Mouse (Mus musculus) forebrain, embryonic 11.5 days (tissue): ENCODE data around the gene Xrn1. TPM values are rescaled to one million over a fixed set of nuclear protein-coding genes. Genes with fewer than 3 reads are reported as not detected.

Experiments used
- ATAC-seq: fragments of 200-750 bp; cut with Nextera tagmentation; replicated peaks from 2 replicates; pipeline ENCODE4 v1.8.0; 2017; ENCODE audit warnings: moderate TSS enrichment; ENCODE audit not compliant: low FRiP score
- DNase-seq: peaks from one replicate; pipeline ENCODE4 v3.0.0-alpha.2; 2017; ENCODE audit warnings: low spot score
- H3K27ac ChIP-seq: fragments of 300-500 bp; sonication (generic); 2 replicates; pipeline ENCODE4 v1.5.1; 2014; ENCODE audit warnings: low read depth, low read length
- H3K27me3 ChIP-seq: fragments of 300-500 bp; sonication (generic); 2 replicates; pipeline ENCODE4 v1.6.1; 2014; ENCODE audit warnings: mild to moderate bottlenecking, low read length, mixed read lengths; ENCODE audit not compliant: control insufficient read depth, insufficient read depth
- H3K36me3 ChIP-seq: fragments of 300-500 bp; sonication (generic); 2 replicates; pipeline ENCODE4 v1.6.1; 2014; ENCODE audit warnings: mild to moderate bottlenecking, low read length, moderate library complexity, mixed read lengths; ENCODE audit not compliant: control insufficient read depth, insufficient read depth
- H3K4me1 ChIP-seq: fragments of 300-500 bp; sonication (generic); replicated peaks from 2 replicates; pipeline ENCODE4 v1.6.1; 2014; ENCODE audit warnings: low read length, mixed read lengths; ENCODE audit not compliant: control insufficient read depth, insufficient read depth
- H3K4me2 ChIP-seq: fragments of 300-500 bp; sonication (generic); 2 replicates; pipeline ENCODE4 v1.6.1; 2014; ENCODE audit warnings: low read depth, mild to moderate bottlenecking, low read length, moderate library complexity, mixed read lengths; ENCODE audit not compliant: severe bottlenecking
- H3K4me3 ChIP-seq: fragments of 300-500 bp; sonication (generic); 2 replicates; pipeline ENCODE4 v1.5.1; 2014; ENCODE audit warnings: low read depth, low read length
- H3K9ac ChIP-seq: fragments of 300-500 bp; sonication (generic); 2 replicates; pipeline ENCODE4 v1.6.1; 2014; ENCODE audit warnings: low read length
- H3K9me3 ChIP-seq: fragments of 300-500 bp; sonication (generic); 2 replicates; pipeline ENCODE4 v1.6.1; 2016; ENCODE audit warnings: low read length, mixed read lengths; ENCODE audit not compliant: control insufficient read depth
- WGBS: fragments of 180-500 bp; shearing (Covaris S2); extraction: QIAGEN DNeasy Blood & Tissue Kit; methylation state at CpG from one replicate; pipeline ENCODE4 v1.1.7; 2014; 5-methylcytosine and 5-hydroxymethylcytosine counted together
- polyA plus RNA-seq: library from polyadenylated mRNA; unstranded; fragments of >200 nt; fragmentation: Nextera tagmentation; extraction: Ambion mirVana; gene quantifications from 2 replicates; pipeline ENCODE4 v1.2.1, GENCODE M21; 2014

Xrn1 gene
- polyA plus RNA-seq, 1 experiment from 2014 or later, result 23.8 TPM

DNA sequence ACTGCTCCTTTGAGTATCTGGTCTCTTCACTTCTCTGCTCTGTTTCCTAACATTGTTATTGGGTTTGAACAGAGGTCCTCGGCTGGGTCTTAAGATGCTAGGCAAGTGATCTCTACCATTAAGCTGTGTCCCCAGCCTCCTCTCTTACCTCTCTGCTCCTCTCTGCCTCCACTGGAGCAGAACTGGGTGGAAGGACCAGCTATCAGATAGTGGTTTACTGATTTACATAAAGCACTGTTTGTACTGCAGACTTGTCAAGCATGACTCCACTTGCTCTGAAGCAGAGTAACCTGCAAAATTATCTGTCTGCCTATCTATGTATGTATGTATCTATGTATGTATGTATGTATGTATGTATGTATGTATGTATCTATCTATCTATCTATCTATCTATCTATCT, 138.7 kb downstream of the Xrn1 start:
- H3K4me2 ChIP-seq, result no peak overlapping the region
- peaks cover 4% of the 10 kb centered on the region for H3K9me3 ChIP-seq
- H3K4me1 ChIP-seq, result no peaks in the 10 kb centered on the region
- ATAC-seq (no peak), DNase-seq (no peak)
- no peaks in the 10 kb centered on the region for H3K27me3 ChIP-seq
- no peaks in the 10 kb centered on the region for H3K36me3 ChIP-seq
- H3K9ac ChIP-seq, result no peak overlapping the region
- no peak overlapping the region for H3K27ac ChIP-seq
- H3K4me3 ChIP-seq, result no peak overlapping the region
- WGBS, result 90% methylated on average over 1 of the region's 1 CpGs

DNA sequence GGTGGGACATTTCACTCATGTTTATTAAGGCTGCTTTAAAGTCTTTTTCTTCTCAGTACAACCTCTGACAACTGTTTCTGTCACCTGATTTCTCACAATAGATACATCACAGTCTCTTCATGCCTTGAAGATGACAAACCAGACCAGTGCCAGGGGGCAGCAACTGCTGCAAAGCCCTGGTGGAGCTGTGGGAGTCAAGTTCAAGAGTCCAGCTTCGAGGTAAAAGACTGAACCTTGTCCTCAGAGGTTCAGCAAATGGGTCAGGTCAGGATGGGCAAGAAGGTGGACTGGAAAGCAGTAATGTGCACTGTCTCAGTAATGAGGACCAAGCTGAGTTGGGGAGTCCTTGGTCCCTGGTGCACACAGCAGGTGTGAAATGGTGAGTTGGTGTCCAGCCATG, 139.8 kb downstream of the Xrn1 start:
- H3K9me3 ChIP-seq, result peaks cover 7% of the 10 kb centered on the region
- no peaks in the 10 kb centered on the region for H3K27me3 ChIP-seq
- no peak overlapping the region for H3K4me3 ChIP-seq
- no peaks in the 10 kb centered on the region for H3K36me3 ChIP-seq
- 58% methylated on average over 1 of the region's 1 CpGs for WGBS
- no peak overlapping the region for H3K4me2 ChIP-seq
- ATAC-seq (no peak), DNase-seq (no peak)
- no peaks in the 10 kb centered on the region for H3K4me1 ChIP-seq
- no peak overlapping the region for H3K9ac ChIP-seq
- no peak overlapping the region for H3K27ac ChIP-seq

DNA sequence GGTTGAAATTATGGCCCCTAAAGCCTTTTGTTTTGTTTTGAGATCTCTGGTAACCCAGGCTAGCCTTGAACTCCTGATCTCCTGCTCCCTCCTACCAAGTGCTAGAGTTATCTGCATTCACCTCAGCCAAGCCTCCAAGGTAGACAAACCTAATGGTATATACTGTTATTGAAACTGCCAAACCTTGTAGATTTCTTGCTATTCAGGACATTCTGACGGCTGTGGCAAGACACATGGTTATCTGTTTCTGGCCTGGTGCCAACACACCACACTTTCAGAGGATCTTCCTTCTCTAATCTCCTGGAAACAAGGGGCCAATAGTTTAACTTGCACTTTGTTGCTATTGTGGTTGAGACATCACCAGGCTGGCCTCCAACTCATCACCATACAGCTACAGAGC, 140.6 kb downstream of the Xrn1 start:
- Histone ChIP-seq H3K4me3 (no peak overlapping the region), H3K9me3 (peaks cover 11% of the 10 kb centered on the region), H3K9ac (no peak overlapping the region), H3K27me3 (no peaks in the 10 kb centered on the region), H3K36me3 (no peaks in the 10 kb centered on the region), H3K4me1 (no peaks in the 10 kb centered on the region), H3K27ac (no peak overlapping the region), H3K4me2 (no peak overlapping the region)
- no peak for DNase-seq
- WGBS, result 93% methylated on average over 1 of the region's 1 CpGs
- ATAC-seq, result no peak

DNA sequence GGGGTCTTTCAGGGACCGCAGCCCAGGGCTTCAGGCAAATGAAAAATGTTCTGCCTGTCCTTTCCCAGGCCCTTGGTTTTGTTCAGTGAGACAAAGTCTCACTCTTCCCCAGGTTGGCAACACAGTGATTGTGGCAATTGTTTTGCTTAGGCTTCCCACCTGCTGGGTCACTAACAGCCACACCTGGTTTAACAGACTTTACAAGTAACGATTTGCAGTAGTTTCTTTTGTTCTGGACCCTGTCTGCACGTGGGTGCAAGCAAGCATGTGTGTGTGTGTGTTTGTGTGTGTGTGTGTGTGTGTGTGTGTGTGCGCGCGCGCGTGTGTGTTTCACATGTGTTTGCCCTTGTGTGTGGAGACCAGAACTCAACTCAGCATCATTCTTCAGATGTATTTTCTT, 148.3 kb downstream of the Xrn1 start:
- Histone ChIP-seq H3K27me3 (no peaks in the 10 kb centered on the region), H3K9ac (no peak overlapping the region), H3K4me3 (no peak overlapping the region), H3K27ac (no peak overlapping the region), H3K36me3 (no peaks in the 10 kb centered on the region), H3K9me3 (peaks cover 7% of the 10 kb centered on the region; the same call in 1 of the 2 replicates), H3K4me2 (no peak overlapping the region), H3K4me1 (no peaks in the 10 kb centered on the region)
- WGBS, result 87% methylated on average over 8 of the region's 8 CpGs
- no peak for DNase-seq
- no peak for ATAC-seq

Other genes with a start within 250 kb of the Xrn1 start
- 2.8 and 3.1 TPM in 2 replicates for gene Trpc1, start 204.4 kb upstream of the Xrn1 start, polyA plus RNA-seq
- 5.1 and 5.6 TPM in 2 replicates for gene Pls1, start 109.4 kb upstream of the Xrn1 start, polyA plus RNA-seq
- gene Atr, start 97.2 kb upstream of the Xrn1 start, polyA plus RNA-seq, result 22.1 and 30.3 TPM in 2 replicates
- gene Gk5, start 164.6 kb downstream of the Xrn1 start, polyA plus RNA-seq, result 2.7 and 3.9 TPM in 2 replicates
- gene Tfdp2, start 241.5 kb downstream of the Xrn1 start, polyA plus RNA-seq, result 70.5 and 81.4 TPM in 2 replicates